Mouse (Mus musculus) naive thymus-derived CD4-positive, alpha-beta T cell, adult 2 months (primary cell): ENCODE measurements around the gene Usf1.

Experiments used
- DNase-seq: peaks from one replicate; pipeline ENCODE4 v3.0.0-alpha.2; 2011; ENCODE audit warnings: low read depth

Gene Usf1

GRCm38 (mm10) chr1:171452923-171453322, 41.8 kb downstream of the Usf1 start:
- DNase-seq, result no peak

DNA sequence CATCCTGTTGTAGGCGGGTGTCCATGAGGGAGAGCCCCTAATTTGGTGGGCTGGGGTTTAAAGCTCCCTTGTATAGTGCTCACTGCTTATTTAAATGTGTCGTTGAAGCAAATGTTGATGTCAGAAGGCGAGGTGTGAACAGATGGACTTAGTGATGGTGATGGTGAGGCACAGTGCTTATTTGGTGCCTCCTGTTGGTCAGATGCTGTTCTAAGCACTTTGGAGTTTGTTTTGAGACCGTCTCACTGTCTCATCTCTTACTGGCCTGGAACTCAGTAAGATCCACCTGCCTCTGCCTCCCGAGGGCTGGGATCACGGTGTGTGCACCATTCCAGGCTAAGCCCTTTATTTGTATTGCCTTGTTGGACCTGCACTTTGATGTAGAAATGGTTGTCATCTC, 43.8 kb downstream of the Usf1 start:
- no peak for DNase-seq

DNA sequence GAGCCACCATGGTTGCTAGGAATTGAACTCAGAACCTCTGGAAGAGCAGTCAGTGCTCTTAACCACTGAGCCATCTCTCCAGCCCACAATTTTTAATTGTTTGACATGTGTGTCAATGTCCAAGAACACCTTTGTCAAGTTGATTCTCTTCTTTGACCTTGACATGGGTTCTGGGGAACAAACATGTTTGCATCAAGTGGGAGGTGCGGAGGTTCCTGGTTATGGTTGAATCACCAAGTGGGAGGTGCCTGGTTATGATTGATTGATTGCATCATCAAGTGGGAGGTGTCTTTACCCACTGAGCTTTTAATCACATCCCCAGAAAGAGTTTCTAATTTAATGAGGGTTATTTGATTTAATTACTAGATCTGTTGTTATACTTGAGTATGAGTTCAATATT, 46.5 kb downstream of the Usf1 start:
- no peak for DNase-seq

DNA sequence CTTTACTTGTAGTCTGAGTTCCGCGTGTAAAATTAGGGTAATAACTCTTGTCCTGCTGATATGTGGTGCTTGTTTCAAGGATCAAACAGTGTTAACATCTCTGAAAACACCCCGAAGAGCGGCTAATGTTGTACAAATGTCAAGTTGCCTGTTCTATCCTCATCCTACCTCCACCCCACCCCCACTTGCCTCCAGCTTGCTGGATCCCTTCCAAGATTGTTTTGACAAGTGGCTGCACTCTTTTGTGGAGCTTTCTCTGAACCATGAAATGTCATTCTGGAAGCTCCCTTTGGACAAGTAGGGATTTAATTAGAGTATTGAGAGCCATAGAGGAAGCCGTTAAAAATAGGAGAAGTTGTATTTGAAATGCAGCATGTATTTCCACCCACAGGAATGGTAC, 48.7 kb downstream of the Usf1 start:
- DNase-seq, result no peak

- DNase-seq, result no peak
Measured at GRCm38 (mm10) chr1:171460551-171461503, 49.7 kb downstream of the Usf1 start.

DNA sequence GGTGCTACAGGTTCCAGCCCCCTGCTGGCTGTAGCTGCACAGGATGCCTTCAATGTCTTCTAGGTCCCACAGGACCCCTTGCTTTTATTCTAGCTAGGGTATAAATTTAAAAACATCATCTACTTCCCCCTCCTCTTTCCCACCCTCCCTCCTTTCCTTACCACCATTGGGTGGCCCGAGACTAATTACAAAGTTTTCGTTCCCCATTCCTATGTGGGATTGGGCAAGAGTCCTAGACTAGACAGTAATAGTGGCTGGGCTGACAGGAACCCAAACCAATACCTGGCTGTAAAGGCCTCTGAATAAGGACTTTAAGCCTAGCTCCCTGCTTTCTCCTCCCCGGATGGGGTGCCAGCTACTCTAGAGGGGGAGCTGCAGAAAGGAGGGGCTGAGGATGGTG, 52.0 kb downstream of the Usf1 start:
- no peak for DNase-seq

DNA sequence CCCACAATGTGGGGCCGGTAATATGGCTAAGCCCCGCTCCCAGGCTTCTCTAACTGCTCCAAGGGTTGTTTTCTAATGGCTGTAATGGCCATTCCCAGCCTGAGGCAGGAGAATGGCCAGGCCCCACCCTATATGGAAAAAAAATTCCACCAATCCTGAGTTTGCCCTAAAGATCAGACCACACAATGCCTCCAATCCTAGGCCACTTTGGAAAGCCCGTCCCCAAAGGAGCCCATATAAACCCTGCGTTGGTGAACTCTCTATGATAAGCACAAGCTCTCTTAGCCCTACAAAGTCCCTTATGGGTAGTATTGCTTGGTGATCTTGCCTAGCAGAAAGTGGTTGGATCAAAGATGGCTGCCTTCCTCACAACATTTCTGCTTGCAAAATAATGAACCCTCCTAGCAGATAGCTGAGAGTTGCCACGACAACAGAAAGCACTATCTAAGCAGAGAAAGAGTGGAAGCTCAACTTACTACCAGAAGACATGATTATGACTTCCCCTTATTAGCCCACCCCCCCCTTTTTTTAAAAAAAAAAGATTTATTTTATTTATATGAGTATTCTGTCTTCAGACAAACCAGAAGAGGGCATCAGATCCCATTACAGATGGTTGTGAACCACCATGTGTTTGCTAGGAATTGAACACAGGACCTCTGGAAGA, 54.8 kb downstream of the Usf1 start:
- DNase-seq, result no peak

GRCm38 (mm10) chr1:171466565-171466964, 55.5 kb downstream of the Usf1 start:
- no peak for DNase-seq
